Mouse (Mus musculus) forebrain, embryonic 14.5 days (tissue): Measurements from ENCODE around the gene Mrgpre. TPM values are rescaled to one million over a fixed set of nuclear protein-coding genes. Genes with fewer than 3 reads are reported as not detected.

Source experiments
- ATAC-seq: fragments of 200-750 bp; cut with Nextera tagmentation; 2 replicates; pipeline ENCODE4 v1.8.0; 2017; ENCODE audit warnings: mild to moderate bottlenecking, moderate library complexity
- DNase-seq: peaks from one replicate; pipeline ENCODE4 v3.0.0-alpha.2; 2015; ENCODE audit warnings: low spot score
- H3K27ac ChIP-seq: fragments of 300-500 bp; sonication (generic); 2 replicates; pipeline ENCODE4 v1.5.1; 2014; ENCODE audit warnings: low read depth, mild to moderate bottlenecking, control low read depth, low read length, moderate library complexity
- H3K27me3 ChIP-seq: fragments of 300-500 bp; sonication (generic); replicated peaks from 2 replicates; pipeline ENCODE4 v1.6.1; 2014; ENCODE audit warnings: low read length, control low read depth, mixed read lengths; ENCODE audit not compliant: control insufficient read depth, insufficient read depth
- H3K36me3 ChIP-seq: fragments of 300-500 bp; sonication (generic); 2 replicates; pipeline ENCODE4 v1.6.1; 2014; ENCODE audit warnings: low read length, control low read depth; ENCODE audit not compliant: control insufficient read depth, insufficient read depth
- H3K4me1 ChIP-seq: fragments of 300-500 bp; sonication (generic); 2 replicates; pipeline ENCODE4 v1.6.1; 2014; ENCODE audit warnings: antibody characterized with exemption, low read length, control low read depth; ENCODE audit not compliant: control insufficient read depth, insufficient read depth
- H3K4me2 ChIP-seq: fragments of 300-500 bp; sonication (generic); 2 replicates; pipeline ENCODE4 v1.6.1; 2014; ENCODE audit warnings: mild to moderate bottlenecking, control low read depth, low read length
- H3K4me3 ChIP-seq: fragments of 300-500 bp; sonication (generic); 2 replicates; pipeline ENCODE4 v1.5.1; 2014; ENCODE audit warnings: low read depth, low read length, control low read depth
- H3K9ac ChIP-seq: fragments of 300-500 bp; sonication (generic); 2 replicates; pipeline ENCODE4 v1.6.1; 2014; ENCODE audit warnings: mild to moderate bottlenecking, low read length, control low read depth, moderate library complexity
- H3K9me3 ChIP-seq: fragments of 300-500 bp; sonication (generic); replicated peaks from 2 replicates; pipeline ENCODE4 v1.6.1; 2016; ENCODE audit warnings: low read length, control low read depth, mixed read lengths; ENCODE audit not compliant: control insufficient read depth
- WGBS: fragments of 180-500 bp; shearing (Covaris S2); extraction: QIAGEN DNeasy Blood & Tissue Kit; methylation state at CpG from one replicate; pipeline ENCODE4 v1.1.7; 2014; 5-methylcytosine and 5-hydroxymethylcytosine counted together
- polyA plus RNA-seq: library from polyadenylated mRNA; unstranded; fragments of >200 nt; fragmentation: Nextera tagmentation; extraction: Ambion mirVana; gene quantifications from 2 replicates; pipeline ENCODE4 v1.2.1, GENCODE M21; 2014

Mrgpre gene
- polyA plus RNA-seq, 1 experiment from 2014 or later: 2.6 TPM

GRCm38 (mm10) chr7:143793121-143793520, 8.8 kb upstream of the Mrgpre start:
- DNase-seq (peak; percentile 21), ATAC-seq (no peak)
- H3K4me1 ChIP-seq: no peaks in the 10 kb centered on the region
- no peak overlapping the region for H3K9ac ChIP-seq
- H3K27me3 ChIP-seq: no peaks in the 10 kb centered on the region
- H3K27ac ChIP-seq: no peak overlapping the region
- H3K9me3 ChIP-seq: no peaks in the 10 kb centered on the region
- WGBS: 54% methylated on average over 4 of the region's 4 CpGs
- no peak overlapping the region for H3K4me3 ChIP-seq
- peaks cover 28% of the 10 kb centered on the region for H3K36me3 ChIP-seq
- no peak overlapping the region for H3K4me2 ChIP-seq

- Histone ChIP-seq H3K36me3 (peaks cover 22% of the 10 kb centered on the region), H3K9ac (no peak overlapping the region), H3K4me3 (no peak overlapping the region), H3K27me3 (no peaks in the 10 kb centered on the region), H3K27ac (no peak overlapping the region), H3K4me2 (no peak overlapping the region), H3K9me3 (no peaks in the 10 kb centered on the region), H3K4me1 (no peaks in the 10 kb centered on the region)
- ATAC-seq (no peak), DNase-seq (no peak)
- 80% methylated on average over 6 of the region's 6 CpGs for WGBS
Measured at GRCm38 (mm10) chr7:143792336-143792985, 8.2 kb upstream of the Mrgpre start.

- 16% methylated on average over 5 of the region's 6 CpGs for WGBS
- H3K36me3 ChIP-seq: no peaks in the 10 kb centered on the region
- ATAC-seq (peak; percentile 67; the same call in 1 of the 2 replicates), DNase-seq (no peak)
- H3K27me3 ChIP-seq: no peaks in the 10 kb centered on the region
- peak overlapping the region; percentile 62; the same call in 1 of the 2 replicates for H3K27ac ChIP-seq
- H3K4me3 ChIP-seq: peak overlapping the region; percentile 43
- H3K4me2 ChIP-seq: peak overlapping the region; percentile 72
- peaks cover 15% of the 10 kb centered on the region for H3K4me1 ChIP-seq
- peak overlapping the region; percentile 68 for H3K9ac ChIP-seq
- no peaks in the 10 kb centered on the region for H3K9me3 ChIP-seq
Measured at GRCm38 (mm10) chr7:143783378-143783995, 813 bp downstream of the Mrgpre start.

- Histone ChIP-seq H3K4me3 (no peak overlapping the region), H3K4me2 (no peak overlapping the region), H3K4me1 (no peaks in the 10 kb centered on the region), H3K36me3 (no peaks in the 10 kb centered on the region), H3K9ac (no peak overlapping the region), H3K27ac (no peak overlapping the region), H3K27me3 (no peaks in the 10 kb centered on the region), H3K9me3 (no peaks in the 10 kb centered on the region)
- 66% methylated on average over 2 of the region's 2 CpGs for WGBS
- no peak for DNase-seq
- no peak for ATAC-seq
Measured at GRCm38 (mm10) chr7:143777375-143777774, 6.9 kb downstream of the Mrgpre start.

GRCm38 (mm10) chr7:143776137-143776536, 8.2 kb downstream of the Mrgpre start:
- Histone ChIP-seq H3K27ac (no peak overlapping the region), H3K36me3 (no peaks in the 10 kb centered on the region), H3K4me2 (no peak overlapping the region), H3K4me1 (no peaks in the 10 kb centered on the region), H3K4me3 (no peak overlapping the region), H3K27me3 (no peaks in the 10 kb centered on the region), H3K9me3 (no peaks in the 10 kb centered on the region), H3K9ac (no peak overlapping the region)
- DNase-seq (no peak), ATAC-seq (no peak)
- 35% methylated on average over 3 of the region's 3 CpGs for WGBS

- Histone ChIP-seq H3K9ac (no peak overlapping the region), H3K27me3 (0 out of 2 replicates have a peak, but pooled peaks cover 1% of the 10 kb centered on the region), H3K36me3 (no peaks in the 10 kb centered on the region), H3K4me3 (no peak overlapping the region), H3K27ac (no peak overlapping the region), H3K9me3 (no peaks in the 10 kb centered on the region), H3K4me2 (no peak overlapping the region), H3K4me1 (no peaks in the 10 kb centered on the region)
- DNase-seq (no peak), ATAC-seq (no peak)
- 68% methylated on average over 1 of the region's 1 CpGs for WGBS
Measured at GRCm38 (mm10) chr7:143769461-143769860, 14.8 kb downstream of the Mrgpre start.

- no peak overlapping the region for H3K4me2 ChIP-seq
- no peak for DNase-seq
- no peaks in the 10 kb centered on the region for H3K9me3 ChIP-seq
- no peaks in the 10 kb centered on the region for H3K36me3 ChIP-seq
- no peak overlapping the region for H3K9ac ChIP-seq
- no peak overlapping the region for H3K27ac ChIP-seq
- 0 out of 2 replicates have a peak, but pooled peaks cover 4% of the 10 kb centered on the region for H3K27me3 ChIP-seq
- ATAC-seq: no peak
- 74% methylated on average over 6 of the region's 6 CpGs for whole genome bisulfite sequencing
- H3K4me3 ChIP-seq: no peak overlapping the region
- H3K4me1 ChIP-seq: no peaks in the 10 kb centered on the region
Measured at GRCm38 (mm10) chr7:143768267-143768666, 16.0 kb downstream of the Mrgpre start.

GRCm38 (mm10) chr7:143766893-143767292, 17.4 kb downstream of the Mrgpre start, which contains the start of gene Mrgprg:
Mrgprg (minus strand) TSS chr7:143766993.
- Histone ChIP-seq H3K4me3 (no peak within 1 kb of the TSS), H3K9ac (no peak within 1 kb of the TSS), H3K27ac (no peak within 1 kb of the TSS), H3K9me3 (no peaks in the 10 kb centered on the region), H3K4me1 (no peaks in the 10 kb centered on the region), H3K4me2 (no peak within 1 kb of the TSS), H3K27me3 (0 out of 2 replicates have a peak, but pooled peaks cover 4% of the 10 kb centered on the region), H3K36me3 (no peaks in the 10 kb centered on the region)
- ATAC-seq: no peak
- no peak for DNase-seq
- WGBS: 40% methylated on average over 6 of the region's 6 CpGs

GRCm38 (mm10) chr7:143764876-143765530, 19.3 kb downstream of the Mrgpre start:
- DNase-seq: no peak
- ATAC-seq: no peak
- H3K4me2 ChIP-seq: no peak overlapping the region
- H3K9ac ChIP-seq: no peak overlapping the region
- no peak overlapping the region for H3K27ac ChIP-seq
- H3K4me1 ChIP-seq: no peaks in the 10 kb centered on the region
- 78% methylated on average over 19 of the region's 19 CpGs for WGBS
- no peaks in the 10 kb centered on the region for H3K9me3 ChIP-seq
- H3K27me3 ChIP-seq: 0 out of 2 replicates have a peak, but pooled peaks cover 4% of the 10 kb centered on the region
- H3K4me3 ChIP-seq: no peak overlapping the region
- no peaks in the 10 kb centered on the region for H3K36me3 ChIP-seq
